Mouse (Mus musculus) heart, postnatal 0 days (tissue): ENCODE measurements around the gene Prss40.

Experiments
- CTCF ChIP-seq: IDR thresholded peaks from 2 replicates; pipeline ENCODE4 v1.5.1; 2016; ENCODE audit warnings: antibody characterized with exemption, control low read depth, low read depth
- EP300 ChIP-seq: IDR thresholded peaks from 2 replicates; pipeline ENCODE4 v1.6.1; 2016; ENCODE audit warnings: antibody characterized with exemption, low read depth

GRCm38 (mm10) chr1:34602363-34602762 lies 41.6 kb upstream of the Prss40 start:
- TF ChIP-seq CTCF: peak; percentile 97
- no peak for TF ChIP-seq EP300
